Mouse (Mus musculus) brain, embryonic 18.5 days (tissue): Measurements from ENCODE around the gene Gm10142.
"Not testable (repeated sequence)": the region's sequence is repeated elsewhere in the genome, so short reads cannot be mapped to it uniquely, and the experiment has no call there.

Experiments used
- DNase-seq: peaks from one replicate; pipeline ENCODE4 v3.0.0-alpha.2; 2012; ENCODE audit warnings: low read depth, low spot score

Gm10142 gene

GRCm38 (mm10) chr10:77715507-77715906 lies at the start of gene Gm10142:
Gm10142 (plus strand) TSS chr10:77715807.
- DNase-seq: no peak

- DNase-seq: no peak
Observed at GRCm38 (mm10) chr10:77666342-77666741, 49.3 kb upstream of the Gm10142 start.

- no peak for DNase-seq
Observed at GRCm38 (mm10) chr10:77667402-77667801, 48.2 kb upstream of the Gm10142 start.

DNA sequence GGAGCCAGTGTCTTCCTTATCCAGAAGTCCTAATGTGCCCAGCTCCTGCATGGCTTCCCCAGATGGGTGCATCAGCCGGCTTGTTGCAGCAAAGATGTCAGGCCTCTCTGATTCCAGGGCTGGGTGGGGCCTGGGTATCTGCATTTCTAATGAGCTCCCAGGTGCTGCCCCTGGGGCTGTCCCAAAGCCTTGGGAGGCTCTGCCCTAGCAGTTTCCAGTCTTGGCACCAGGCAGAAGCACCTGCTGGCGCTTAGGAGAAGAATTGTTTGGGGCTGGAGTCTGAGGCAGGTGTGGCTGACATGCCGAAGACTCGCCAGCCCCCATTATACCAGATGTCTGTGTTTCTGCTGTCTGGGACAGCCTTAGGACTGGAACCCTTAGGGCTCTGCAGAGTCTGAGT lies 44.9 kb upstream of the Gm10142 start:
- DNase-seq: no peak

GRCm38 (mm10) chr10:77671519-77671918 lies 44.1 kb upstream of the Gm10142 start:
- no peak for DNase-seq

GRCm38 (mm10) chr10:77673765-77674164 lies 41.8 kb upstream of the Gm10142 start:
- DNase-seq: no peak

- no peak for DNase-seq
Observed at GRCm38 (mm10) chr10:77677562-77677961, 38.0 kb upstream of the Gm10142 start.

- no peak for DNase-seq
Observed at GRCm38 (mm10) chr10:77682994-77683393, 32.6 kb upstream of the Gm10142 start.

- DNase-seq: no peak
Observed at GRCm38 (mm10) chr10:77684181-77684580, 31.4 kb upstream of the Gm10142 start.

GRCm38 (mm10) chr10:77685895-77686664 lies 29.5 kb upstream of the Gm10142 start, which contains the start of gene Tspear:
Tspear (plus strand) TSS chr10:77686569.
- DNase-seq: no peak

- no peak for DNase-seq
Observed at GRCm38 (mm10) chr10:77687021-77687420, 28.6 kb upstream of the Gm10142 start.

DNA sequence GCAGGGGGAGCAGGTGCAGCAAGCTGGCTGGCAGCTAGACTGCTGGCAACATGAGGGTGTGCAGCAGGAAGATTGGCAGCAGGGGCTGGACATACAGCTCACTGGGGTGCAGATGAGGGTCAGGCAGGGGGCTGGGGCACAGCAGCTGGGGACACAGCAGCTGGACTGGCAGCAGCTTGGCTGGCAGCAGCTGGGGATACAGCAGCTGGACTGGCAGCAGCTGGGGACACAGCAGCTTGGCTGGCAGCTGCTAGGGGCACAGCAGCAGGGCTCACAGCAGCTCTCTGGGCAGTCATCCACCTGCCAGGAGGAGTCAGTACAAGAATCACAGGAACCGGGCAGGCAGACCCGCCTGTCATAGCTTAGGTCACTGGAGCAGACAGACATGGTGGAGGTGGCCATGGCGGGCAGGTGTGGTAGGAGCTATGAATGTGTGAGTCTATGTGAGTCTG lies 25.2 kb upstream of the Gm10142 start, which contains the start of gene Gm19402:
TSS of gene Gm19402 (minus strand) at position 402 of the 452 bp plus-strand sequence.
- not testable (repeated sequence) for DNase-seq

GRCm38 (mm10) chr10:77697133-77697532 lies 18.5 kb upstream of the Gm10142 start, which contains the start of gene Gm9508:
Gm9508 (minus strand) TSS chr10:77697233.
- DNase-seq: no peak

- DNase-seq: no peak
Observed at GRCm38 (mm10) chr10:77706326-77706725, 9.3 kb upstream of the Gm10142 start, which contains the start of gene Gm10272. Gm10272 (plus strand) TSS chr10:77706626.

DNA sequence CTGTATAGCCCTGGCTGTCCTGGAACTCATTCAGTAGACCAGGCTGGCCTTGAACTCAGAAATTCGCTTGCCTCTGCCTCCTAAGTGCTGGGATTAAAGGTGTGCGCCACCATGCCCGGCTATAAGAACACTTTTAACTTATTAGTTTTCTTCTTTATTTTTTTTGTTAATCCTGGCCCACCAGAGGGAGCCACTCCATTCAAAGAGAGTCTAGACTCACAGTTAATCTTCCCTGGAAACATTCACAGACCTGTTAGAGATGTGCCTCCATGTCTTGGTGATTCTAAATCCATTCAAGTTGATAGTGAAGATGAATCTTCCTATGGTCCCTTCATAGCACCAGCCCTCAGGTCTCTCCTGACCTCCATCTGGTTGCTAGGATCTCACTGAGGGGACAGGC lies 5.8 kb upstream of the Gm10142 start:
- no peak for DNase-seq

GRCm38 (mm10) chr10:77711157-77711556 lies 4.5 kb upstream of the Gm10142 start, which contains the start of gene Gm10024:
Gm10024 (plus strand) TSS chr10:77711457.
- DNase-seq: not testable (repeated sequence)

DNA sequence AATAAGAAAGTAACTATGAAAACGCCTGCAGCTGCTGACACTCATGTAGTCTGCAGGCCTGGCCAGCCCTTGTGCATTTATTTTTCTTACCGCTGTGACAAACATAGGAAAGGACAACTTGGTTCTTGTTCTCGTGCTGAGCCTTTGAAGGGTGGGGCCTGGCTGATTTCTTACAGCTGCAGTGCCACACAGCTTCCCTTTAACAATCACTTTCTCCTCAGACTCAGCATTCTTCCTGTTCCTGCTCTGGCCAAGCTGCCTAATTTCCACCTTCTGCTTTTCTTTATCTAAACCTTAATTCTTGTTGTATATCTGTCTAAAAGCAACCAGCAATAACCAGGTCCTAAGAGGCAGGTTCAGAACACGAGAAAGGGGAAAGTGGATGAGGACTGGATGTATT lies 1.9 kb upstream of the Gm10142 start:
- DNase-seq: no peak

GRCm38 (mm10) chr10:77720299-77720698 lies 4.7 kb downstream of the Gm10142 start, which contains the start of gene Krtap12-1:
Krtap12-1 (plus strand) TSS chr10:77720599.
- not testable (repeated sequence) for DNase-seq

DNA sequence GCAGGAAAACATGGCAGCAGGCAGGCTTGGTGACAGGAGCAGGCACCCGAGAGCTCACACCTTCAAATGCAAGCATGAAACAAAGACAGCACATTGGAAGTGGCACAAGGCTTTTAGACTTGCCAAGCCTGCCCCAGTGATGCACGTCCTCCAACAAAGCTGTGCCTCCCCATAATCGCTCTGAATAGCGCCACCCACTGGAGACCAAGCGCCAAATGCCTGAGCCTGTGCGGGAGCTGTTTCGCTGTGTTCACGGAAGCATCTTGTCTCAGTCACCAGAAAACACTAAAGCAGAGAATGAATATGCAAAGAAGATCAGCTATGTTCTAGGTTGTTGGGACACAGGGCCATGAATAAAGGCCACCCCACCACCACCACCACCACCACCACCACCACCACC lies 9.2 kb downstream of the Gm10142 start:
- DNase-seq: no peak

- DNase-seq: no peak
Observed at GRCm38 (mm10) chr10:77726186-77726585, 10.6 kb downstream of the Gm10142 start, which contains the start of gene Gm10100. Gm10100 (plus strand) TSS chr10:77726486.

GRCm38 (mm10) chr10:77728280-77728679 lies 12.7 kb downstream of the Gm10142 start:
- DNase-seq: no peak

GRCm38 (mm10) chr10:77729241-77729640 lies 13.6 kb downstream of the Gm10142 start:
- no peak for DNase-seq

DNA sequence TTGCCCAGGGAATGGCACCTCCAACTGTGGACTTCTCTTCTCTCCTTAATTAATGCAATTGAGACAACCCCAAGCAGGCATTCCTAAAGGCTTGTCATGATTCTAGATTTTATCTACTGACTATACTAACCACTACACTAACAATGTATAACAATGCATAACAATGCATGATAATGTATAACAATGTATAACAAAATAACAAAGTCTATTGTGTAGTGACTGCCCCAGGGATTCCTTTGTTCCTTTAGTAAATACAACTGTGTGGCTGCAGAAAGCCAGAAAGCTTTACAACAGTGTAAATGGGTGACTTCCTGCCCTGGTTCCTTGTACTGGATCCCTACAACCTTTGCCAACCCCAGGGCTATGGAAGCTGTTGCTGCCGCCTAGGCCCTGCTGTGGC lies 20.3 kb downstream of the Gm10142 start:
- DNase-seq: no peak
